Mouse (Mus musculus) heart, postnatal 0 days (tissue): ENCODE measurements around the gene Heatr5b.

ENCODE experiments used
- CTCF ChIP-seq: IDR thresholded peaks from 2 replicates; pipeline ENCODE4 v1.5.1; 2016; ENCODE audit warnings: antibody characterized with exemption, control low read depth, low read depth
- EP300 ChIP-seq: IDR thresholded peaks from 2 replicates; pipeline ENCODE4 v1.6.1; 2016; ENCODE audit warnings: antibody characterized with exemption, low read depth

GRCm38 (mm10) chr17:78736473-78736988 is 98.6 kb downstream of the Heatr5b start:
- TF ChIP-seq CTCF = no peak
- TF ChIP-seq EP300 = peak; percentile 62; the same call in 1 of the 2 replicates
